8 mouse cellular contexts compared by ENCODE assay signal in the genomic region with DNA sequence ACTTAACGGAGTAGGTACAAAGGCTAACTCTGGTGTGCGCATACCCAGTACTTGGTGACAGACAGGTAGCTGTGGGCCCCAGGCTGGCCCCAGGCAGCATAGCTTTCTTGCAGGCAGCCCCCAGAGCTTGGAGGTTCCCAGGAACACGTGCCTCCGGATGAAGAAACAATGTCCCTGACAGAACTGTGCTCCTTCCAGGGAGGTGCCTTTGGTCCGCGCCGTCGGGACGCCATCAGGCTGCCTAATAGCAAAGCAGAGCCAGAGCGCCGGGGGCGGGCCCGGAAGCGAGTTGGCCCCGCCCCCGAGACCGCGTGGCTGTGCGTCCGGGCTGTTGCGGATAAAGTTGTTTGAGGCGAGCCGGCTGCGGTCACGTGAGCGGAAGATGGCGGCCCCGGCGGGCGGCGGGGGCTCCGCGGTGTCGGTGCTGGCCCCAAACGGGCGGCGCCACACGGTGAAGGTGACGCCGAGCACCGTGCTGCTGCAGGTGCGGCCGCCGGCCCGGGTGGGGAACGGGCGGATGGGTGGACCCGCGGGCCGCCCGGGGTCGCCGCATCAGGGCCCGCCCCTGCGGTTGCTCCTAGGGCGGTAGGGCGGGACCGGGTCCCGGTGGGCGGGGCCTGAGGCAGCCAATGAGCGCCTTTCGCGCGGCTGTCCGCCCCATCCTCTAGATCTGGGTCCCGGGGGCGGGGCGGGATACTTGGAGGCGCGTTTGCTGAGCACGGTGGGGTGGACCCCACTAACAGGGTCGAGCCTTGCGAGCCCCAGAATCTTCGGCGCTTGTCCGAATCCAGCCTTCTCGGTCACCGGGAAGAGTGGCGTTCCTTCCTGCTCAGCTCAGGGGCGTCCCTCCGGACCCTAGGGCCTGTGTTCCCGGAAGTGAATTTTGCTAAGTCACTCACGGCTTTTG. TPM values are rescaled to one million over a fixed set of nuclear protein-coding genes. Genes with fewer than 3 reads are reported as not detected.
DNase-seq lines count a peak whose midpoint lies in the region; ATAC-seq and TF ChIP-seq lines count a peak whose summit lies in the region.

A gene (plus strand): TSS at position 287 of the 907 bp plus-strand sequence.

- peak; percentile 29; the same call in 1 of the 2 replicates for TF ChIP-seq EP300 in liver, embryonic 14.5 days (IDR thresholded peaks at IDR 0.05; ENCODE audit: low read depth)
- no peak for TF ChIP-seq EP300 in stomach, postnatal 0 days (optimal IDR thresholded peaks at IDR 0.05)

- peaks cover 34% of the 10 kb centered on the region for H3K36me3 ChIP-seq in forebrain, embryonic 10.5 days (replicated peaks)
- 0 out of 2 replicates have a peak, but pooled peaks cover 4% of the 10 kb centered on the region for H3K36me3 ChIP-seq in heart, embryonic 15.5 days
- no peaks in the 10 kb centered on the region for H3K36me3 ChIP-seq in liver, embryonic 14.5 days (replicated peaks; ENCODE audit: control insufficient read depth, insufficient read depth, low read depth)
- no peaks in the 10 kb centered on the region for H3K36me3 ChIP-seq in neural tube, embryonic 11.5 days (ENCODE audit: control insufficient read depth, insufficient read depth, low read length)
- H3K36me3 ChIP-seq in stomach, postnatal 0 days (ENCODE audit: control insufficient read depth, insufficient read depth, low read length) = 0 out of 2 replicates have a peak, but pooled peaks cover 3% of the 10 kb centered on the region

- H3K27ac ChIP-seq in forebrain, embryonic 10.5 days = peak within 1 kb of the TSS; percentile 97
- H3K27ac ChIP-seq in heart, embryonic 15.5 days = peak within 1 kb of the TSS; percentile 92
- peak within 1 kb of the TSS; percentile 75 for H3K27ac ChIP-seq in liver, embryonic 14.5 days
- H3K27ac ChIP-seq in neural tube, embryonic 11.5 days (ENCODE audit: low read depth, low read length) = peak within 1 kb of the TSS; percentile 67
- H3K27ac ChIP-seq in stomach, postnatal 0 days (replicated peaks) = peak within 1 kb of the TSS; percentile 91

- H3K4me1 ChIP-seq in forebrain, embryonic 10.5 days = peaks cover 28% of the 10 kb centered on the region
- H3K4me1 ChIP-seq in heart, embryonic 15.5 days (replicated peaks) = peaks cover 12% of the 10 kb centered on the region
- peaks cover 11 to 16% of the 10 kb centered on the region in 2 experiments for H3K4me1 ChIP-seq in liver, embryonic 14.5 days (replicated peaks; ENCODE audit: control insufficient read depth in 2 of 2, insufficient read depth in 2 of 2, low read length in 1 of 2)
- peaks cover 4% of the 10 kb centered on the region; the same call in 1 of the 2 replicates for H3K4me1 ChIP-seq in neural tube, embryonic 11.5 days (ENCODE audit: control insufficient read depth, insufficient read depth, low read length)
- H3K4me1 ChIP-seq in stomach, postnatal 0 days (replicated peaks; ENCODE audit: control insufficient read depth, insufficient read depth) = peaks cover 6% of the 10 kb centered on the region; the same call in 1 of the 2 replicates

- no peaks in the 10 kb centered on the region for H3K27me3 ChIP-seq in forebrain, embryonic 10.5 days (ENCODE audit: poor library complexity, severe bottlenecking)
- no peaks in the 10 kb centered on the region for H3K27me3 ChIP-seq in heart, embryonic 15.5 days
- H3K27me3 ChIP-seq in liver, embryonic 14.5 days (ENCODE audit: control insufficient read depth, insufficient read depth, low read length) = no peaks in the 10 kb centered on the region
- H3K27me3 ChIP-seq in neural tube, embryonic 11.5 days (ENCODE audit: control insufficient read depth, insufficient read depth, low read length) = no peaks in the 10 kb centered on the region
- H3K27me3 ChIP-seq in stomach, postnatal 0 days (ENCODE audit: control insufficient read depth, insufficient read depth, low read length) = no peaks in the 10 kb centered on the region

- DNase-seq in c-Kit-negative CD71-positive TER-119-positive erythroid progenitor cells, embryonic 14.5 days (ENCODE audit: low read depth, low spot score) = peak; percentile 91
- DNase-seq in forebrain, embryonic 10.5 days (ENCODE audit: extremely low spot score, low spot score) = peak; percentile 94
- DNase-seq in kidney, postnatal 25 days = peak; percentile 98 to 99
- DNase-seq in liver, embryonic 14.5 days (ENCODE audit: low read depth in 3 of 3, low spot score in 3 of 3) = peak; percentile 91 to 92 (median 92)
- DNase-seq in neural tube, embryonic 11.5 days (ENCODE audit: low spot score) = peak; percentile 97
- DNase-seq in stomach, postnatal 0 days (ENCODE audit: low spot score) = peak; percentile 96

- peak within 1 kb of the TSS; percentile 81 for H3K4me2 ChIP-seq in heart, embryonic 15.5 days
- H3K4me2 ChIP-seq in liver, embryonic 14.5 days (ENCODE audit: low read depth) = peak within 1 kb of the TSS; percentile 88
- H3K4me2 ChIP-seq in neural tube, embryonic 11.5 days (ENCODE audit: low read depth) = peak within 1 kb of the TSS; percentile 94
- H3K4me2 ChIP-seq in stomach, postnatal 0 days (replicated peaks; ENCODE audit: low read depth) = peak within 1 kb of the TSS; percentile 76

- no peak for TF ChIP-seq CTCF in liver, embryonic 14.5 days (IDR thresholded peaks at IDR 0.05; ENCODE audit: low read depth)
- TF ChIP-seq CTCF in stomach, postnatal 0 days (IDR thresholded peaks at IDR 0.05; ENCODE audit: low read depth) = peak; percentile 17; the same call in 1 of the 2 replicates

- H3K9me3 ChIP-seq in forebrain, embryonic 10.5 days = no peaks in the 10 kb centered on the region
- H3K9me3 ChIP-seq in heart, embryonic 15.5 days (replicated peaks) = no peaks in the 10 kb centered on the region
- no peaks in the 10 kb centered on the region for H3K9me3 ChIP-seq in liver, embryonic 14.5 days (ENCODE audit: control insufficient read depth, low read length)
- H3K9me3 ChIP-seq in neural tube, embryonic 11.5 days (ENCODE audit: control insufficient read depth, low read length) = no peaks in the 10 kb centered on the region
- H3K9me3 ChIP-seq in stomach, postnatal 0 days (ENCODE audit: control insufficient read depth, low read length) = no peaks in the 10 kb centered on the region

- 1% methylated on average over 83 of the region's 83 CpGs for WGBS in forebrain, embryonic 10.5 days
- WGBS in heart, embryonic 15.5 days = under 1% methylated on average over 67 of the region's 83 CpGs
- under 1% methylated on average over 78 of the region's 83 CpGs for WGBS in liver, embryonic 14.5 days (ENCODE audit: insufficient replicate concordance)
- 1% methylated on average over 72 of the region's 83 CpGs for WGBS in neural tube, embryonic 11.5 days
- 1% methylated on average over 73 of the region's 83 CpGs for WGBS in stomach, postnatal 0 days

- peak within 1 kb of the TSS; percentile 75 for H3K9ac ChIP-seq in heart, embryonic 15.5 days
- H3K9ac ChIP-seq in liver, embryonic 14.5 days (replicated peaks) = peak within 1 kb of the TSS; percentile 69
- peak within 1 kb of the TSS; percentile 84 for H3K9ac ChIP-seq in neural tube, embryonic 11.5 days (ENCODE audit: low read length)
- peak within 1 kb of the TSS; percentile 79 for H3K9ac ChIP-seq in stomach, postnatal 0 days (ENCODE audit: low read length)

- ATAC-seq in CD4-positive, CD25-positive, alpha-beta regulatory T cell, adult 4 months = peak; percentile 90
- ATAC-seq in heart, embryonic 15.5 days (replicated peaks; ENCODE audit: insufficient number of reproducible peaks, insufficient read depth, low FRiP score, low read depth) = peak; percentile 97
- ATAC-seq in liver, embryonic 14.5 days (ENCODE audit: insufficient read depth) = peak; percentile 97
- peak; percentile 96 for ATAC-seq in neural tube, embryonic 11.5 days (ENCODE audit: insufficient read depth, low FRiP score, low TSS enrichment)
- peak; percentile 97 for ATAC-seq in stomach, postnatal 0 days (ENCODE audit: low FRiP score, low TSS enrichment)

- peak within 1 kb of the TSS; percentile 73 for H3K4me3 ChIP-seq in forebrain, embryonic 10.5 days
- H3K4me3 ChIP-seq in heart, embryonic 15.5 days = peak within 1 kb of the TSS; percentile 96
- peak within 1 kb of the TSS; percentile 64 to 84 for H3K4me3 ChIP-seq in liver, embryonic 14.5 days (ENCODE audit: insufficient read depth in 1 of 2, low read depth in 2 of 2, low read length in 2 of 2)
- peak within 1 kb of the TSS; percentile 75 for H3K4me3 ChIP-seq in neural tube, embryonic 11.5 days (ENCODE audit: low read depth, low read length)
- H3K4me3 ChIP-seq in stomach, postnatal 0 days (ENCODE audit: low read depth, low read length) = peak within 1 kb of the TSS; percentile 76

RNA-seq across cellular contexts. Expression of the gene that starts here (rescaled TPM):
- 100 to 1,000 TPM in 1 of 2 experiments, 10 to 100 TPM in 1; 82.3 to 134 TPM for polyA plus RNA-seq in CD4-positive, CD25-positive, alpha-beta regulatory T cell, adult 4 months (2017; shearing (Covaris generic))
- polyA plus RNA-seq in forebrain, embryonic 10.5 days (2016; fragmentation: Nextera tagmentation; extraction: Ambion mirVana) = 134 and 142 TPM in 2 replicates
- polyA plus RNA-seq in heart, embryonic 15.5 days (2015; fragmentation: Nextera tagmentation; extraction: Ambion mirVana) = 90.4 and 110 TPM in 2 replicates
- 16.9 and 20.4 TPM in 2 replicates for polyA plus RNA-seq in liver, embryonic 14.5 days (2012; rRNA removed)
- polyA plus RNA-seq in liver, embryonic 14.5 days (2014; fragmentation: Nextera tagmentation; extraction: Ambion mirVana) = 34.6 and 37.5 TPM in 2 replicates
- 124 and 136 TPM in 2 replicates for polyA plus RNA-seq in neural tube, embryonic 11.5 days (2014; fragmentation: Nextera tagmentation; extraction: Ambion mirVana)
- polyA plus RNA-seq in stomach, postnatal 0 days (2015; fragmentation: Nextera tagmentation; extraction: Ambion mirVana) = 74.1 and 81.1 TPM in 2 replicates

Comparison
In these comparisons a context has a peak if more than half of its experiments do, and no peak if none do; other contexts are left out.
1. Peak in every context shown above with its lines: DNase-seq, ATAC-seq, H3K4me3 ChIP-seq and H3K27ac ChIP-seq.